Mouse (Mus musculus) megakaryocyte, embryonic 14.5 days (primary cell): ENCODE measurements around the gene Camkk1.

Source experiments
- FLI1 ChIP-seq: IDR thresholded peaks from 2 replicates; pipeline ENCODE4 v1.6.1; 2012; ENCODE audit warnings: low read length, inconsistent platforms, mixed read lengths
- GATA1 ChIP-seq: IDR thresholded peaks from 3 replicates; pipeline ENCODE4 v1.6.1; 2012; ENCODE audit warnings: mixed read lengths, low read length, inconsistent platforms, borderline replicate concordance

- no peak for TF ChIP-seq GATA1
- no peak for TF ChIP-seq FLI1
Observed at GRCm38 (mm10) chr11:73061413-73061812, 42.6 kb downstream of the Camkk1 start.
